Mouse (Mus musculus): Measurements from ENCODE around the gene Cd96.

DNA sequence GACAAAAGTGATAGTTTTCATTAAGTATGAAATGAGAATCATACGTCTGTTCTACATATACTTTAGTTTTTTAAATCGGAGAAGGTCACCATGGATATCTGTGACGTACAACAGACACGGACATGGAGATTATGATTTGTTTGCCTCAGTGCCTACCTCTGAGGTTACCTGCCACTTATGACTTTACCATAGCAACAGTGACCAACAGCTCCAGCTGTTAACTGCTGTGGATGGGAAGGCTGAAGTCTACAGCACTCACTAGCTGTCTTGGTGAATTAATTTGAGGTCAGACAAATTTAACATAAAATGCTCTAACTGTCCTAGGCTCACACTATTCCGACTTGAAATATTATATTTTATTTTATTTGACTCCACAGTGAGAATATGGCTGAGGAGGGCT is 56.8 kb downstream of the Cd96 start:
- TF ChIP-seq GABPA (IDR thresholded peaks at IDR 0.05; ENCODE audit: low read depth, low read length), result no peak
- no peak for TF ChIP-seq POLR2AphosphoS2 (IDR thresholded peaks at IDR 0.05; ENCODE audit: low read length)
- TF ChIP-seq CTCF (IDR thresholded peaks at IDR 0.05 in 2 of 3, conservative IDR thresholded peaks at IDR 0.05 in 1 of 3; ENCODE audit: control insufficient read depth in 1 of 3, insufficient read depth in 1 of 3, low read depth in 2 of 3, low read length in 3 of 3, poor library complexity in 1 of 3, severe bottlenecking in 1 of 3), result no peak
- TF ChIP-seq POLR2A (IDR thresholded peaks at IDR 0.05; ENCODE audit: control insufficient read depth in 1 of 2, insufficient read depth in 1 of 2, low read depth in 1 of 2, low read length in 2 of 2, poor library complexity in 1 of 2), result no peak
- TF ChIP-seq NELFE (IDR thresholded peaks at IDR 0.05; ENCODE audit: low read depth, low read length), result no peak
- TF ChIP-seq UBTF (IDR thresholded peaks at IDR 0.05; ENCODE audit: borderline replicate concordance, insufficient read depth, low read depth, low read length), result no peak
- no peak for TF ChIP-seq USF1 (IDR thresholded peaks at IDR 0.05; ENCODE audit: low read depth, low read length)
- no peak for TF ChIP-seq ZC3H11A (IDR thresholded peaks at IDR 0.05; ENCODE audit: low read depth, low read length)
- no peak for TF ChIP-seq TAL1 (IDR thresholded peaks at IDR 0.05; ENCODE audit: low read length)
- no peak for TF ChIP-seq MAX (IDR thresholded peaks at IDR 0.05; ENCODE audit: low read length)
- TF ChIP-seq HCFC1 (IDR thresholded peaks at IDR 0.05; ENCODE audit: low read depth, low read length), result no peak
- TF ChIP-seq TCF12 (IDR thresholded peaks at IDR 0.05; ENCODE audit: low read depth, low read length), result no peak

Measured in MEL (cell line).